Mouse (Mus musculus): ENCODE measurements around the gene Clcnka.

DNA sequence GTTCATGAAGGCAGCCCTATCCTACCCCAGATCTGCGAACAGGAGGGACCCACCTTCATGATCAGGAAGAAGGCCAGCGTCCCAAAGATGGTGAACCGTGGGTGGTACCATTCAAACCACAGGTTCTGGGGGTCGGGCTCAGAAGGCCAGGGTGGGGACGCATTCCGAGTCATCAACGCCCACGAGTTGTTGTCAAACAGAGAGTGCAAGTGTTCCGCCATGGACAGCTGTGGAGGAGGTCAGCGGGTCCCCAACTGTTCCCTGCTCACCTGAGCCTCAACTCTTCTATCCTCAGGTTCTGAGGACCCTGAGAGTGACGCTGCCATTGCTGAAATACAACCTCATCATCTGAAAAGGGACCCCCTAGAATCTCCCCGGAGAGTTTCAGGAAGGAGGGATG, 7.2 kb downstream of the Clcnka start:
- TF ChIP-seq CTCF (conservative IDR thresholded peaks at IDR 0.05; ENCODE audit: insufficient read depth, insufficient read length, low read depth, low read length) (no peak), POLR2A (IDR thresholded peaks at IDR 0.05; ENCODE audit: low read depth, low read length) (no peak)
